Mouse (Mus musculus): Measurements from ENCODE around the gene Pak6. TPM values are rescaled to one million over a fixed set of nuclear protein-coding genes. Genes with fewer than 3 reads are reported as not detected.
"Not testable (repeated sequence)": the region's sequence is repeated elsewhere in the genome, so short reads cannot be mapped to it uniquely, and the experiment has no call there.

Gene Pak6
- total RNA-seq, 2 experiments from 2014 or later, result 96.4 to 102 TPM

- H3K4me3 ChIP-seq, result no peak overlapping the region
- H3K27ac ChIP-seq, result no peak overlapping the region
- intact Hi-C loops (cut with DNase I), result no loop called here
- no peak for DNase-seq (ENCODE audit: extremely low spot score in 1 of 2, low spot score in 2 of 2)
- no peak for TF ChIP-seq CTCF (IDR thresholded peaks at IDR 0.05)
Measured at GRCm38 (mm10) chr2:118646665-118647064, 16.4 kb upstream of the Pak6 start.

DNA sequence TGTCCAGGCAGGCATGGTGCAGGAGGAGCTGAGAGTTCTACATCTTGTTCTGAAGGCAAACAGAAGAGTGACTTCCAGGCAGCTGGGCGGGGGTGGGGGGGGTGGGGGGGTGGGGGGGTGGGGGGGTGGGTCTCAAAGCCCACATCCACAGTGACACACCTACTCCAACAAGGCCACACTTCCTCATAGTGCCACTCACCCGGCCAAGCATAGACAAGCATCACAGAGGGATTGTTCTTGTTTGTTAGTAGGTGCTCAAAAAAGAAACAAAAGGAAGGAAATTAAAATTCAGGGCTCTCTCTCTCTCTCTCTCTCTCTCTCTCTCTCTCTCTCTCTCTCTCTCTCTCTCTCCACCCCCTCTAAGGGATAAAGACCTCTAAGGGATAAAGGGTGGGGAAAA lies 12.4 kb upstream of the Pak6 start:
- H3K27ac ChIP-seq; intact Hi-C loops (cut with DNase I): not testable (repeated sequence)

GRCm38 (mm10) chr2:118656688-118657281 lies 6.3 kb upstream of the Pak6 start:
- DNase-seq (ENCODE audit: extremely low spot score in 1 of 2, low spot score in 2 of 2), result no peak
- TF ChIP-seq CTCF (IDR thresholded peaks at IDR 0.05), result no peak
- Histone ChIP-seq H3K4me3 (no peak overlapping the region), H3K27ac (no peak overlapping the region)
- intact Hi-C loops (cut with DNase I), result no loop called here

More for the DNA sequence above, 12.4 kb upstream of the Pak6 start:
- H3K4me3 ChIP-seq; DNase-seq (ENCODE audit: extremely low spot score in 1 of 2, low spot score in 2 of 2): not testable (repeated sequence)

DNA sequence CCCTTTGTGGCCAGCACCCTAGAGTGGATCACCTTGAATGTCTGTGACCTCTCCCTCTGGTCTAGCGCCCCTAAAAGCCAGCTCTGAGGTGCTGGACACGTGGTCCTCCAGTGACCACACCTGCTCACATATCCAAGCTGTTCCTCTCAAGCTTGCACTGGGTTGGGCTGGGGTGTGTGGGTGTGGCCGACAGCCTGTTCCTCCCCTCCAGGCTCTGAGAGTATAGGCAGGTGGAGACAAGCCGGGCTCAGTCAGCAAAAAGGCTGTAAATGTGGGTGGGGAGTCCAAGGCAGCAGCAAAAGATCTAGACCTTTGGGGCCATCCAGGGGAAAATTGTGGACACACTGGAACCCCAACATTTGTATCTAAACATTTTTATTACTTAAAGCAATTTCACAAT lies 4.6 kb upstream of the Pak6 start:
- intact Hi-C loops (cut with DNase I), result no loop called here
- no peak for TF ChIP-seq CTCF (IDR thresholded peaks at IDR 0.05)
- Histone ChIP-seq H3K27ac (no peak overlapping the region), H3K4me3 (no peak overlapping the region)
- DNase-seq (ENCODE audit: extremely low spot score in 1 of 2, low spot score in 2 of 2), result no peak

DNA sequence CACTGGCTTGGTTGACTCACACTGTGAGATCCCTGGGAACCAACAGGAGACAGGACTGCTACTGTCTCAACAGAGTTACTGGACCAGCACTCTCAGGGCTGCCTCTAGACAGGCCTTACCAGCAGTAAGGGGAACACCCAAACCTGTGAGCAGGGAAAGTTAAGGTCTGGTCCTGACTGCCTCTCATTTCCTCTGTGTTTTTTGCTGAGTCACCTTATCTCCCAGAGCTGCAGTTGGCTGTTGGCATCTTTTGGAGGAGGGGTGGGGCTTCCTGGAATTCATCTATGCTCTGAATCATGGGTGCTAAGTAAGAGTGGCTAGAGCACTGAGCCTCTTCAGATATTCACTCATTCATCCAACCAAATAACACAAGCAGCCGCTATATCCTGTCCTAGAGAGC lies 4.0 kb upstream of the Pak6 start:
- TF ChIP-seq CTCF (IDR thresholded peaks at IDR 0.05), result no peak

DNA sequence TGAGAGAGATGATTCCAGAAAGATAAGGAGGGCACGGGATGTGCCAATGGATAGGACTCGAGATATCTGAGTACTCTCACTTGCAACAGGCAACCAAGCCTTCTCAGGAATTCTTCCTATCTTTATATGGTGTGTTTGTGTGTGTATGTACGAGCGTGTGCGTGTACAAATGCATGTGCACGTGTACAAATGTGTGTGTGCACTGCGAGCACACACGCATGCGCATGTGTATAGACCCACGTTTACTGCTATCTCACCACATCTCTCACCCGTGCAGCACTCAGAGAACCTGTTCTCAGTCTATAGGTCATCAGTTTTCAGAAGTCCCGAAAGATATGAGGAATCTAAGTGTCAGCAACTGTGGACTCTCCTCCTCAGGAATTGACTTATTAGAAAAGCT lies 3.6 kb upstream of the Pak6 start:
- intact Hi-C loops (cut with DNase I), result no loop called here
- no peak for TF ChIP-seq CTCF (IDR thresholded peaks at IDR 0.05)
- no peak for DNase-seq (ENCODE audit: extremely low spot score in 1 of 2, low spot score in 2 of 2)
- Histone ChIP-seq H3K4me3 (no peak overlapping the region; the same call in 1 of the 2 replicates), H3K27ac (peak overlapping the region; percentile 67; the same call in 1 of the 2 replicates)

More for the DNA sequence above, 4.0 kb upstream of the Pak6 start:
- DNase-seq (ENCODE audit: extremely low spot score in 1 of 2, low spot score in 2 of 2), result peak; percentile 40
- intact Hi-C loops (cut with DNase I), result no loop called here
- Histone ChIP-seq H3K4me3 (no peak overlapping the region), H3K27ac (peak overlapping the region; percentile 45; the same call in 1 of the 2 replicates)

GRCm38 (mm10) chr2:118659998-118660452 lies 3.1 kb upstream of the Pak6 start:
- intact Hi-C loops (cut with DNase I), result no loop called here
- peak overlapping the region; percentile 24; the same call in 1 of the 2 replicates for H3K4me3 ChIP-seq
- peak in 1 of 2 experiments; percentile 41 for DNase-seq (ENCODE audit: extremely low spot score in 1 of 2, low spot score in 2 of 2)
- peak overlapping the region; percentile 67 for H3K27ac ChIP-seq
- TF ChIP-seq CTCF (IDR thresholded peaks at IDR 0.05), result no peak

DNA sequence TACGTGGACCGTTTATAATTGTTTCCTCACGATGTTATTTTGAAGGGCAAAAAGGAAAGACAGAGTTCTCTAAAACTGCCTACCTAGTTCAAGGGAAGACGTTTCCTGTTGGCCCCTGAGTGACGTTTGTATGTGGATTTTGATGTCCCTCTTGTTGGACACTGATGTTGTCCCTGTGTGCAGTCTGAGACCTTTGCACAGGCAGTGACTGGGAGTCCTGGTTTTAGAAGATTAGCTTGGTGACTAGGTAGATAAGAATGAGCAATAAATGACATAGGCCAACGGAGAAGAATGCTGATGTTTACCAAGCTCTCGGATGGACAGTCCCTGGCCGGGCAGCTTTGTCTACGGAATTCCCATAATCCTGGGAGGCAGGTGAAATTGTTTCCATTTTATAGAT lies 1.2 kb upstream of the Pak6 start:
- no peak overlapping the region for H3K27ac ChIP-seq
- intact Hi-C loops (cut with DNase I), result loop anchor here (1.0 kb wide), 1 partner anchor 31 kb away; no protein-coding TSS in a partner anchor
- no peak for DNase-seq (ENCODE audit: extremely low spot score in 1 of 2, low spot score in 2 of 2)
- H3K4me3 ChIP-seq, result no peak overlapping the region
- TF ChIP-seq CTCF (IDR thresholded peaks at IDR 0.05), result no peak

DNA sequence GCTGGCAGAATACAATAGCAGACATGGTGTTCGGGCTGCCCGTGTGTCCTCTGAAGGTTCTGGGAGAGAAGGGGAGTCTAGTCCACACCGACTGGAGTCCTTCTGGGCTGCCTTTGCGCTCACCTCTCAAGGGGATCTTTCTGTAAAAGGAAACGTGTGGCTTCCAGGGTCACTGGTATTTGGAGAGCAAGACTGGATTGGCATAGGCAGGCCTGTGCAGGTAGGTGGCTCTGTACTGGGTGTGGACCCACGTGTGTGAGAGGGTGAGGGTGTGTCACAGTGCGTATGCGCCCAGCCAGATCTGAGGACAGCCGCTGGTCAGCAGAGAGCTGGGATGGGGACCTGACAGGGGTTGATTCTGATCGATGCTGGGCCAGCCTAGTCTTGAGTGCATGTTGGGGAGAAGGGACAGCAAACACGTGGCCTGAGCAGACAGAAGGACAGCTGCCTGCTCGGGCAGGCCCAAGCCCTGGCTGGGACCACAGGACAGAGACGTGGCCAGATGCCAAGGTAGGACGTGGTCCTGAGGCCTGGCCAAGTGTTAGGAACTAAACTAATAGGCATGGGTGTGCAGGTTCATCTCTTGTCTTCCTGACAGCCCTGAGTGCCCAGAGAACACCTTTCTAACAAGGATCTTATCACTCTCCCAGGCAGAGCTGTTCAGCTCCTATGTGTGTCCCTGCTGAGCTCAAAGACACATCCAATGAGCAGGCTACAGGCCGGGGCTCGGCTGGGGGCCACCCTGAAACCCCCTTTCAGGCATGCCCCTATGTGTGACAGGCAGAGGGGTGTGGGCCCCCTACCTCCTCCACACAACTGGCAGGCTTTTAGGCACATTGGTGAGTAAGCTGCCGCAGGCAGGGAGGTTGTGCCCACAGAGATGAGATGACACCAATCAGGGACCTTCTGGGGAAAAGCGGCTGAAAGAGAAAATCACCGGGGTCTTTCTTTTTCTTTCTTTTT lies 982 bp downstream of the Pak6 start:
- intact Hi-C loops (cut with DNase I), result no loop called here
- Histone ChIP-seq H3K4me3 (peak overlapping the region; percentile 67), H3K27ac (peak overlapping the region; percentile 81)
- peak; percentile 33 to 48 for DNase-seq (ENCODE audit: extremely low spot score in 1 of 2, low spot score in 2 of 2)
- TF ChIP-seq CTCF (IDR thresholded peaks at IDR 0.05), result no peak

- H3K4me3 ChIP-seq, result peak overlapping the region; percentile 67
- no peak for DNase-seq (ENCODE audit: extremely low spot score in 1 of 2, low spot score in 2 of 2)
- H3K27ac ChIP-seq, result peak overlapping the region; percentile 8; the same call in 1 of the 2 replicates
- intact Hi-C loops (cut with DNase I), result no loop called here
- no peak for TF ChIP-seq CTCF (IDR thresholded peaks at IDR 0.05)
Measured at GRCm38 (mm10) chr2:118664975-118665516, 1.9 kb downstream of the Pak6 start.

DNA sequence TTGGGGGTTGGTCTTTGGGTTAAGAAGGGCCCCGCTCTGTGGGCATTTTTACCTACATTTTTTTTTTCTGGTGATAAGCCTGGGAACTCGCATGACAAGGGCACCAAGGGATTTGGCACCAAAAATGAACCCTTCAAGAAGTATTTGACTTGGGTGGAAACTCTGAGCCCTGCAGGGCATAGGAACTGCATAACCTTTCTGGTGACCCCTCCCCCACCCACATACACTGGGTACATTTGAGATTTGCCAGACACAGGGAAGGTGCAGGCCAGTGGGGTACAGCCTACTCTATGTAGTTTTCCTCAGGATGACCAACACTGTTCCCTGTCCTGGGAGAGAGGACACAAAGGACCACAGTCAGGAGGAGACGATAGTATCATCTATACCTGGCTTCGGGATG lies 2.5 kb downstream of the Pak6 start:
- intact Hi-C loops (cut with DNase I), result no loop called here
- no peak overlapping the region for H3K27ac ChIP-seq
- TF ChIP-seq CTCF (IDR thresholded peaks at IDR 0.05), result no peak
- no peak for DNase-seq (ENCODE audit: extremely low spot score in 1 of 2, low spot score in 2 of 2)
- peak overlapping the region; percentile 67 for H3K4me3 ChIP-seq

- no peak for TF ChIP-seq CTCF (IDR thresholded peaks at IDR 0.05)
- intact Hi-C loops (cut with DNase I), result no loop called here
- no peak overlapping the region for H3K4me3 ChIP-seq
- DNase-seq (ENCODE audit: extremely low spot score in 1 of 2, low spot score in 2 of 2), result no peak
- no peak overlapping the region for H3K27ac ChIP-seq
Measured at GRCm38 (mm10) chr2:118667181-118667580, 4.1 kb downstream of the Pak6 start.
